Mouse (Mus musculus) fat pad, adult 2 months (tissue): Measurements from ENCODE around the gene Hook2.
A peak's percentile ranks its signal among the peaks of the same experiment; 100 is the strongest.

Source experiments
- DNase-seq: peaks from one replicate; pipeline ENCODE4 v3.0.0-alpha.2; 2011; ENCODE audit warnings: low read depth, low spot score; ENCODE audit errors: extremely low read depth

Gene Hook2

DNA sequence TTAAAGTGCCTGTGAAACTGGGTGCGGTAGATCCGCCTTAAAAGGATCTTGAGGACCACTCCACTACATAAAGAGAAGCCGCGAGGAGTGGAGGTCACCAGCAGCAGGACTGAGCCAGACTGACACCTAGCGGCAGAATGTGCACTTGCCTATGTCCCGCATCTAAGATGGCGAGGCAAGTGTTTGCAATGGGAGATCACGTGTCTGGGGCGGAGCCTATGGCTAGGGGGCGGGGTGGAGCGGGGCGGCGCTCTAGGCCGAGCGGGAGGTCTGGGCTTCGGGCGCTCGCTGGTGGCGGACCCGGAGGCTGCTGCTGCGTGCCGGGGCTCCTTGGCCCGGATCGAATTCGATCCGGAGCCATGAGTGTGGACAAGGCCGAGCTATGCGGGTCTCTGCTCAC lies at the start of gene Hook2:
Hook2 (plus strand) TSS at position 255 of the 400 bp plus-strand sequence.
- no peak for DNase-seq

DNA sequence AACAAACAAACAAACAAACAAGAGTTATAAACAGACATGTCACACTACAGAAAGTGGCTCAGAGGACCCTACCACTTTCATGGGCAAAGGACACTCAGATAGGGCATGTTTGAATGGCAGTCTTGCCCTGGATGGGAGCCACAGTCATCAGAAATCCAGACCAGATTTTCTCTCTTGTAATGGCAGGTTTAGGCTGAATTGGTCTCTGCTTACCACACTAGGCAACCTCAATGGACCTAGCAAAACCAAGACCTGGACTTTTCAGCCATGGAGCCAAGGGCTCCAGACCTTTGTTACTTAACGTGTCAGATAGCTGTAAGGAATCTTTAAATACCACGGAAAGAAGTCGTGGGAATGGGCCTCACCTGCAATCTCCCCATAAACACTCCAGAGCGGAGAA lies 46.7 kb upstream of the Hook2 start:
- no peak for DNase-seq

DNA sequence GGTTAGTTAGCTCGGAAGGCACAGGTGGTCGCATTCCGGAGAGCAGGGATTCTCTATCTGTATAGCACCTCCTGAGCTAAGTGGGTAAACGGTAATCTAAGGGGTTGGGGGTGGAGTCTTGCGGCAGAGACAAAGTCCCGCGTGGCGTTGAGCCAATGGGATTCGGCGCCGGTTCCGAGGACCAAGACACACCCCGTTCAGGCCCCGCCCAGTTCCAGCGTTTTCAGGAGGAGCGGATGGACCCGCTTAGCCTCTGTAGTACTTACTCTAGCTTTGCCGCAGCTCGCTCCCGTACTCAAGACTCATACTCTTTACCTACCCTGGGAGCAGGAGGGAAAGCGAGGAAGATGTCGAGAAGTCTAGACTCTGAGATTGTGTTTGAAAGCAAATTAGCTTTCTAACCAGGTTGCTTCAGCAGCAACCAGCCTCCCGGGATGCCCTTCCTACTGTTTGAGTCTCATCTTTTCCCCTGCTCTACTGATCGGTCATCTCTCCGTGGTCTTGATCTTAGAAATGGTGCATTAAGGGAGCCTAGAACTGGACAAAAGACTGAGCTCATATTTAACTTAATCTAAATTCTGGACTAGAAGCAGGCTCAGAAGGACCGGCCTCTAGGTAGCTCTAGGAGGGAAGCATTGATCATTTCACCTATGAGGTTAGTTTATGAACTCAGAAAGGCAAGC lies 45.8 kb upstream of the Hook2 start:
- DNase-seq, result no peak

DNA sequence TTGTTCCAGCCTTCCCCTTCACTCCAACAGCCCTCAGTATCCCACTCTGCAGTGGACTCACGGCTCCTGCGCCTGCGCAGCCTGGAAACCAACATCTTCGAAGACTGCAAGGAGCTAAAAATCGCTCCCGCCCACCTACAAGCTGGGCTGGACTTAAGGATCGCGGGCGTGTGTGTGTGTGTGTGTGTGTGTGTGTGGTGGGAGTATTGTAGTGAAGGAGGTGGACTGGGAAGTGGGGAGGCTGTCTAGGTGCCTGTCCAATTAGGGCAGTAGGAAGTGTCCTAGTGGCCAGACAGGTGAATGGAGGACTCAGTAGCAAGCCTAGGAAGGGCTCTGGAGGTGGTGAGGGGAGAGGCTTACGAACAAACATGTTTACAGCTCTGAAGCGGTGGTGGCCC lies 45.2 kb upstream of the Hook2 start:
- no peak for DNase-seq

DNA sequence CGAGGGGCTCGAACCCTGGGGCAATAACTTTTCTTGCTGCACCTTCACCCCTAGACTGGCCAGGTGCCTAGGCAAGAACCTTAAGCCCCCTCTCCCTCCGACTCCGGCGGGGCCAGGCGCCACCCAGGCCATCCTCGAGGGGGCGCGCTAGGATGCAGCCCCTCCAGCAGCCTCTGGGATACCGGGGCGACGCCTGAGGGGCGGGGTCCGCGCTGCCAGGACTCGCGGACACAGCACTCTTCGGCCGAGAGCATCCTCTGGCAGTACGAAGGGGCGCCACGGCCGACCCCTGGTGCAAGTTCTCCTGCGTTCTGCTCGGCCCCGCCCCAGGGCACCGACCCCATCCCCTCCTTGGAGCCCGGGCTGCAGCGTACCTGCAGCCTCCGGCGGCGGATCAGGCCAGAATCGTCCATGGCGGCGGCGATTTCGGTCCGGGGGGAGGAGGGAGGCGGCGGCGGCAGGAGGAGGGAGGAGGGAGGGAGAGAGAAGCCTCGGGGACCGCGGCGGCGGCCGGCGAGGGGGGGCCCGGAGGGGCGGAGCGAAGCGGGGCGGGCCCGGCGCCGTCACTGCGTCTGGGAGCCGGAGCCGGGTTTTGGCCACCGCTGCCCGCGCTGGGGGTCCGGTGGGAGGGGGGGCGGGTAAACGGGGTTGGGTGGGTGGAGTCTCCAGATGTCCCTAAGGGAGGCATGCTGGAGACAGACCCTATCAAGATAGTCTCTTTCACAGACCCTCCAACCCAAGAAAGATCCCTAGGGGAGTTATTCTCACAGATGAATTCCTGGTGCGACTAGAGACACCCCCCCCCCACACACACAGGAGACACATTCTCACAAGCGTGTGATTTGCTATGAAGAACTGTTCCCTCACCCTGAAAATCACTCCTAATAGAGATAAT lies 44.5 kb upstream of the Hook2 start:
- DNase-seq, result no peak

DNA sequence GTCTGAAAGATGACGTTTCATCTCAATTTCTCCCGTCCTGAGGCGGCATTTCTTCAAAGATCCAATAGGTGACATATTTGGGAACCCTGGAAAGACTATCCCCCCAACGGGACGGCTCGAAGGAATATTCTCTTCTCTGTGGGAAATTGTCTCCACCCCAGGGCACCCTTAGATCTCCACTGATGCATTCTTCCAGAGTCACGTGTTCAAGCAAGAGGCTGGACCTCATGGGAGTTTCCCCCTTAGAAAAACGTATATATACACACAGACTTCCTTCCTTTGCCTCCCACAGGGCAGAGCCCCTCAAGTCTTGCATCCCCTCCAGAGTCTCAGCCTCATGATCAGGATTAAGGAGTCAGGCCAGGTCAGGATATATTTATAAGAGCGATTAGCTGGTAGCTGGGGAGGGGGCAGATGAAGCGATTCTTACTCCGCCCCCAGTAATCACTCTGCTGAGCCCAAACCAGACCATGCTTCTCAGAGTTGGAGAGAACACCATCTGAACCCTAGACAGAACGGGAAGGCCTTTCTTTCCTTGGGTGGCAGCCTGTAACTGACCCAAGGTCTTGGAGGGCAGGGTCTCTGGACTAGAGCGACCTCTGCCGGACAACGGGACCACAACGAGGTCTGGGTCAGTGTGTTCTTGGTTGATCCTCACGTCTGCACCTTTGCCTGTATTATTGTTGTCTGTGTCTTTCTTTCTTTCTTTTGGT lies 43.7 kb upstream of the Hook2 start, which contains the start of gene Rtbdn:
Rtbdn (plus strand) TSS at position 464 of the 713 bp plus-strand sequence.
- no peak for DNase-seq

DNA sequence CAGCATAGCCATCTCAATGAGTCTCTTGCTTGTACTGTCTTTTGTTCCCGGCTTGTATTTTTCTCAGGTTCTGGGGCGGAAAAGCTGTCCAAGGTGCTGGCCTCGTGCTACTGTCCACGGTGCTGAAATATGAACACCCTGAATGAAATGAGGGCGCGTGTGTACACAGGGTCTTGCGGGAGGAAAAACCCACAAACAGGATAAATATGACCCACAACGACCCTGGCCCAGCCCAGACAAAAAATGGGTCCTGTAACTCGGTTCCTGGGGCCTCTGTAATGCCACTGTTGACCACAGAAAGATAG lies 43.2 kb upstream of the Hook2 start:
- no peak for DNase-seq

DNA sequence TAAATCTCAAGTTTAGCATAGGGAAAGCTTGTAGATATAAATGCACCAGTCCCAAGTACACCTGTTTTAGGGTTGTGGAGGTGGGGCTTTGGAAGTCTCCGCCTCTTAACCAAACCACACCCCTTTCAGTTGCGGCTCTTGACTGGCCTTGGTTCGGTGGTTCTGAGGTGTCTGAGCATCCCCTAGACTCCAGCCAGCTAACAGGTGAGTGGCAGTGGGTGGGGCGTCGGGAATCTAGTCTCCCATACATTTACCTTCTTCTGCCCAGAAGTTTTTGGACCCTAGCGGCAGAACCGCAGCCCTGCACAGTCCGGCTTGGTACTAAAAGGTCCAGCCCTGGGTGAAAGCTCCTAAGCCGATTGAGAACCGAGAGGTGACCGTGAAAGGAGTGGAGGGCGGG lies 40.6 kb upstream of the Hook2 start:
- DNase-seq, result no peak

DNA sequence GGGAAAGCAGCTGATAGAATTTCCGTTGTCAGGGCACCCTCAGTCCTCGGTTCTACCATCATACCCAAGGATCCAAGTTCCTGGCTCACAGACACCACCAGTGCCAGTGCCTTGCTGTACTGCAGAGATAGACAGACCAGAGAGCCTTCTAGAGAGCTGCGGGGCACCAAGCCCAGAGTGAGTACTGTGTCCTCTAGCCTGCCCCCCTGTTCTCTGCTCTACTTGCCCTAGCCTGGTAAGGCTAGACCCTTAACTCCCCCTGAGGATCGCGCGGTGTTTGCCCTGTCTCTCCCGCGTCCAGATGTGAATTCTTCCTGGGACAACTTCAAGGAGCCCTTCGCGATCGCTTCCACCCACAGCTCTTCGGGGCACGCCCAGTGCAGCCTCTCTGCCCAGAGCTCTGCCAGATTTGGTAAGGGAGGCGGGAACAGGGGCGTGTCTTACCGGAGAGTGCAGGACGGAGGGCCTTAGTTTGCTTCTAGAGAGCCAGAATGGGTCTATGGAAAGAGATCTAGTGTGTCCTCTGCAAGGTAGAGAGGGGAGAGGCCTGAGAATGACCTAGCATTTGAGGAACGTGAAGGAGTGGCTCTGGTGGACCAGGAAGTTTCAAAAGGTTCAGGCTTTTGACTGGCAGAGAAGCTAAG lies 37.7 kb upstream of the Hook2 start:
- DNase-seq, result no peak

DNA sequence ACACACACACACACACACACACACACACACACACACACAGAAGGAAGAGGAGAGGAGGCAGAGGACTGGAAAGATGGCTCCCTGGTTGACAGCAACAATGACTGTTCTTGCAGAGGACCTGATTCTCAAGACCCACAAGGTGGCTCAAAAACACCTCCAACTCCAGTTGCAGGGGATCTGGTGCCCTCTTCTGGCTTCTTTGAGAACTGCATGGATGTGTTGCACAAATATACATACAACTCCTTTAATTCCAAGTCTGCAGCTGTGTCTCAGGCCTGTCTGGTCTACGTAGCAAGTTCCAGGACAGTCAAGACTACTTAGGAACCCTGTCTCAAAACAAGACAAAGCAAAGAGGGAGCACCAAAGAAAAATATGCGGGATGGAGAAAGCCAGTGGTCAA lies 33.6 kb upstream of the Hook2 start:
- no peak for DNase-seq

DNA sequence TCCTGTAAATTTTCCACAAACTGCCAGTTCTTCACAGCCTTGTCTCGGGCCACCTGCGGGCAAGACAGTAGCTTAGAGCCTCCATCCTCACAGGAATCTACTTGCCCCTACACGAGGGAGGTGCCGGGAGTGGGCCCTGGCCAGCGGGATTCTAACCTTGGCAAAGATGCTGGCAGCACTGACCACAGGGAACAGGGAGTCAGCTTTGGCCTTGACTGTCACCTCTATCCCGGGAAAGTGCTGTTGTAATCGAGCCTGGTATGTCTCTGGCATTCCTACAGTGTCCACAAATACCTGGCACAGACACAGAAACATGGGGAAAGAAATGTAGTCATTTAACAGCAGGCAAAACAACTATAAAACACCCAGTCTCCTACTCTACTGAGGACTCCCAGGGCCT lies 30.6 kb upstream of the Hook2 start:
- no peak for DNase-seq

DNA sequence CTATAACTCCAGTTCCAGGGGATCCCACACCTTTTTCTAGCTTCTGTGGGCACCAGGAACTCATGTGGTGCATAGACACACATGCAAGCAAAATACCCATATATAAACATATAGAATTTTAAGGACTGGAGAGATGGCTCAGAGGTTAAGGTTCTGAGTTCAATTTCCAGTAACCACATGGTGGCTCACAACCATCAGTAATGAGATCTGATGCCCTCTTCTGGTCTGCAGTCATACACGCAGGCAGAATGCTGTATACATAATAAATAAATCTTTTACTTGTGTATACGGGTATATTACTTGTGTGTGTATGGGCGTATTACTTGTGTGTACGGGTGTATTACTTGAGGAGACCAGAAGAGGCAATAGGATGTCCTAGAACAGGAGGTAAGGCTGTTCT lies 26.5 kb upstream of the Hook2 start:
- DNase-seq, result no peak

DNA sequence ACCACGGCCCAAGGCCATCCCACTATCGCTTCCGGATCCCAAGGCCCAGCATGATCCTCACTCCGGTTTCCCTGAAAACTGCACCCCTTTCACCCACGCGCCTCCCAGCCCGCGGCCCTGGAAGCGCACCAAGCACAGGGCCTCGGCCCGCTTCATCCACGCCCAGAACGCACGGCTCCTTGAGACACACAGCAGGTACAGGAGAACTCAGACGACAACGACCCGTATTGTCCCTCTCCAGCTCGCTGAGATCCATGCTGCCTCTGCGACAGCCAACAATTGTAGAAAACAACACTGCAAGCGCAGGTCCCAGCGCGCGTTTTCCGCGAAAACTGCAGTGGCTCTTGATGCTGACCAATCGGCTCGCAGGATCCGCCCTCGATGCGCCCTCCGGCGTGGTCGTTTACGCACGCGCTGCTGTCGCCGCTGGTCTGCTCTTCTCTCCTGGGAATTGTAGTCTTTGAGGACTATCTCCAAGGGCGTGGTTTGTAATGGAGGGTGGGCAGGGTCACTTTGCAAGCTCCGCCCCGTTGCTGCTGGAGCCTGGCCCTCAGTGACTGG lies 24.6 kb upstream of the Hook2 start:
- peak; percentile 92 for DNase-seq

DNA sequence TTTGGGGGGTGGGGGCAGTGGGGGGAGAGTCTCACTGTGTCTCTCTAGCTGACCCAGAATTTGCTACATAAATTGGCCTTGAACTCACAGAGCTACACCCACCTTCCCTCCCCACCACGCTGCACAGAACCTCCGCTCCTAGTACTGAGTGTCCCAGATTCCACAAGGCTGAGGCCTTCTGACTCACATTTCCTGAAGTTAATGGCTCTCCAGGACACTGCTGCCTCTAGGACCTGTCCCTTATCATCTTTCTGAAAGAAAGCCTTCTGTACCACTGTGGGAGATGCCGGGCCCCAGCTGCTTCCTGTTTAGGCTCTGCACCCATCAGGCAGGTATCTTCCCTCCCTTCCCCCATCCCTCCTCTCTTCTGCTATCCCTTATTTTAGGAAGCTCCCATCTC lies 23.8 kb upstream of the Hook2 start:
- DNase-seq, result no peak

DNA sequence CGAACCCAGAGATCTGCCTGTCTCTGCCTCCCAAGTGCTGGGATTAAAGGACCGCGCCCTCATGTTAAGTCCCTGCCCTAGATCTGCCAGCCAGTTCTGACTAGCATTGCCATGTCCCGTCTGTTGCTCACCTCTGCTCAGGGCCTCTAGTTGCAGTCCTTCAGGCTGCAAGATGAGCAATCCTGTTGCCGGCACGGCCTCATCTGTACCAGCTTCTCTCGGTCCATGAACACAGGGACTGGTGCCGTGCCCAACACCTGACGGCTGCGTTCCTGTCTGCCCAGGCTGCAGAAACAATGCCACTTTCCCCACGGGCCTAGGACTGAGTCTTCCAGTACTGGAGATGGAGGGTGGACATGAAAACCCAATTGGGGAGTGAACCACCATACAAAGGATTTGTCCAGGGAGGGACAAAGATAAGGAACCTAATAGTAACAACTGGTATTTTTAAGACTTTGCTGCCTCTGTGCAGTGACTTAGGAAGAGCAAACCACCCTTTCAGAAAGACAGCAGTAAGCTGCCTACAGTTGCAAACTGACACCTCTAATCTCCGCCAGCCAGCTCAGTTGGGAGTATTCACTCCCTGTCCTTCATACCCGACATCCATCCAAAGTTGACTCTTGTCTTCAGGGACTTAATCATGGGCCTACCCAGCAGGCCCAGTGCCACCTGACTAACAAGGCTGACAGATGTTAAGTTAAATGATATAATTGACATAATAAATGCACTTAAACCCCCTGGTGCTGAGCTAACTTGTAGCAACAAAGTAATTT lies 22.7 kb upstream of the Hook2 start:
- DNase-seq, result no peak

DNA sequence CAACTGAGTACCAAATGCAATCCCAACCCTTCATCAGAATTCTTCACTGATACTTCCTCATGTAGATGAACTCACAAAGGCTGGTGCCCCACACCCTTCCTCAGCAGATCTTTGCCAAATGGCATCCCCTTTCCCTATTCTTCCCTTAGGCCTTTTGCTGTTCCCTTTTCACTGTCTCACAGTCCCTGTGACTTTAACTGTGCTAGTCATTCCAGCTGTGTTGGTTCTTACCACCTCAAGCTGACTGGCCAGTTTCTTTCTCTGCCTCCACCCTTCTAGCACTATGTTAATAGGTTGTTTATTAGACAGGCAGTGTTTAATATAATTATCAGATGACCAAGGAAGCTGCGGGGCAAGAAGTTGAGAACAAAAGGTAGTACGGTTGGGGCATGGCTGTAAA lies 21.8 kb upstream of the Hook2 start:
- no peak for DNase-seq

DNA sequence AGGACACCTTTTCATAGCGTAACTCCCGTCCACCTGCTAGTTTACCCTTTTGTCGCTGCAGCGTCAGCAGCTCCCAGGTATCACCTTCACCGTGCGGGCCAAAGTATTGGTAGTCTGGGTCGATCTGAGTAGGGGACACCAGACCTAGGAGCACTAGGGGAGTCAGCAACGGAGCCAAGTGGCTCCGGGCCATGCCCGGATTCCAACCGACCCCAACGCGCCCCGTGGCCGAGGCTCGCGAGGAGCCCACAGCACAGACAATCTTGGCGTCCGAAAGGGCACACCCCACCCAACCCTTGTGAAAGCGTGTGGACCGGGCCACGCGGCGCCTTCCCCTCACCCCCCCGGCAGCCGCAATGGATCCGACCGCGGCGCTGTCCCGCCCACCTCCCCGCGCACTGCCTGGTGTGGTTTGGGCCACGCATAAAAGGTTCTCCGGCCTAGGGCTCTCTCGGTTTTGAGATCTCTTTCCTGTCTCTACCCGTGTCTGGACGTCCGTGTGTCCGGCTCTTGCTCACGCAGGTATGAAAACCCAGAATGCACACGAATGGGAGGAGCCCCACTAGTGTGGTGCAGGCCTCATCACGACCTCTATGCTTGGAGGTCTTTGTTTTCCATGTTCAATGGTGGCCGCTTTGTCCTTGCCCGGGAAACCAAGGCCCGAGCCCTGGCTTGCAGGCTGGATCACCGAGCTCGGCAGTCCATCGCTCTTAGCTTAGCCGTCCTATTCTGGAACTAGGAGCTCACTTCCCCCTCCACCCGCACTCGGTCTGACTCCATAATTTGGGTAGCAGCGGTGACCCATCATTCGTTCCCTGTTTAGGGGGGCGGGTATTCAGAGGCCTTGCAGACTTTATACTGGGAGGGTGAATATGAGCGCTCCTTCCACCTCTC lies 20.9 kb upstream of the Hook2 start, which contains the start of the genes Gm49661, Prdx2 and Rnaseh2a:
Gm49661 (minus strand) TSS at position 193 of the 894 bp plus-strand sequence.
Prdx2 (plus strand) TSS at position 347 of the 894 bp plus-strand sequence.
Rnaseh2a (minus strand) TSS at position 527 of the 894 bp plus-strand sequence.
- DNase-seq, result no peak

DNA sequence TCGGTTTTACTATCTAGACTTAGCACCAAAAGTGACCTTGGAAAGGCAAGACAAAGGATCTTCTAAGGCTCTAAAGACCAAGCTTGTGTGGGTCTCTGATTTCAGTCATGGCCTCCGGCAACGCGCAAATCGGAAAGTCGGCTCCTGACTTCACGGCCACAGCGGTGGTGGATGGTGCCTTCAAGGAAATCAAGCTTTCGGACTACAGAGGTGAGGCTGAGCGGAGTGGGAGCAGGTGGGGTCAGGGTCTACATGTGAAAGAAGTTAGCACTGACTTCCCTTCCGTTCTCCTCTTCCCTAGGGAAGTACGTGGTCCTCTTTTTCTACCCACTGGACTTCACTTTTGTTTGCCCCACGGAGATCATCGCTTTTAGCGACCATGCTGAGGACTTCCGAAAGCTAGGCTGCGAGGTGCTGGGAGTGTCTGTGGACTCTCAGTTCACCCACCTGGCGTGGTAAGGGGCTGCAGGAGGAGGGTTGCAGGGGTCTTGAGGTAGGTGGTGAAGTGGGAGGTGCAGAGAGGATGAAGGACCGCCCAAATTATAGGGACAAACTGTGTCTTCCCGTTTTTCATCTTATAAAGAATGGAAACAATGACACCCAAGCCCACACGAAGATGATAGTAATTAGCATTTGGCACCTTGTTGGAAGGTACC lies 20.1 kb upstream of the Hook2 start:
- no peak for DNase-seq

DNA sequence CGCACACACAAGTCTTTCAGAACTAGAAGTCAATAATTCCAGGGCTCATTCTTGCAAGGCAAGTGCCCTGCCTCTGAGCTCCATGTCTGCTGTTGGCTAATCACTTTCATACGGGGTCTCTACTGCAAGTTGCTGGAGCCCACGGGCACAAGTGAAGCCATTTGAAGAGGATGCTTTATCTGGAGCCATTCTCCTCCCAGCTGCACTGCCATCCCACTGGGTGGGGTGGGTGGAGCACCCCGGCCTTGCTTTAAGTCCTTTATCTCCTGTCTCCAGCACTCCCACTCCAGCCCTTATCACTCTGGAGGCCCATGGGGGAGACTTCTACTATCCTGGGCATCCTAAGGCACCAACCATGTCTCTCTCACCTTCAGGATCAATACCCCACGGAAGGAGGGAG lies 19.5 kb upstream of the Hook2 start:
- no peak for DNase-seq
